Mouse (Mus musculus): ENCODE results near the gene Map3k1. TPM values are rescaled to one million over a fixed set of nuclear protein-coding genes. Genes with fewer than 3 reads are reported as not detected.

The Map3k1 gene
- 13.0 and 16.0 TPM in 2 replicates for polyA plus RNA-seq (2014; fragmentation: Nextera tagmentation; extraction: Ambion mirVana)

GRCm38 (mm10) chr13:111808637-111809465 is at the start of gene Map3k1:
Gene Map3k1 (minus strand): TSS chr13:111808993.
- no peaks in the 10 kb centered on the region for H3K27me3 ChIP-seq (ENCODE audit: control insufficient read depth, insufficient read depth, low read length)
- peak; percentile 79 for DNase-seq (ENCODE audit: low spot score)
- H3K4me1 ChIP-seq (replicated peaks; ENCODE audit: control insufficient read depth, insufficient read depth, low read length): no peaks in the 10 kb centered on the region; the same call in 1 of the 2 replicates
- H3K9ac ChIP-seq (ENCODE audit: low read depth, low read length): peak within 1 kb of the TSS; percentile 89
- peak within 1 kb of the TSS; percentile 91 for H3K4me3 ChIP-seq (ENCODE audit: low read depth, low read length)
- peak within 1 kb of the TSS; percentile 97 for H3K27ac ChIP-seq (ENCODE audit: low read depth, low read length)
- no peaks in the 10 kb centered on the region for H3K9me3 ChIP-seq (ENCODE audit: control insufficient read depth, low read length)
- peak; percentile 80 for ATAC-seq (ENCODE audit: low FRiP score)
- H3K4me2 ChIP-seq (replicated peaks; ENCODE audit: low read depth, low read length): peak within 1 kb of the TSS; percentile 96
- WGBS: under 1% methylated on average over 49 of the region's 136 CpGs
- H3K36me3 ChIP-seq (ENCODE audit: control insufficient read depth, insufficient read depth, low read length): no peaks in the 10 kb centered on the region

DNA sequence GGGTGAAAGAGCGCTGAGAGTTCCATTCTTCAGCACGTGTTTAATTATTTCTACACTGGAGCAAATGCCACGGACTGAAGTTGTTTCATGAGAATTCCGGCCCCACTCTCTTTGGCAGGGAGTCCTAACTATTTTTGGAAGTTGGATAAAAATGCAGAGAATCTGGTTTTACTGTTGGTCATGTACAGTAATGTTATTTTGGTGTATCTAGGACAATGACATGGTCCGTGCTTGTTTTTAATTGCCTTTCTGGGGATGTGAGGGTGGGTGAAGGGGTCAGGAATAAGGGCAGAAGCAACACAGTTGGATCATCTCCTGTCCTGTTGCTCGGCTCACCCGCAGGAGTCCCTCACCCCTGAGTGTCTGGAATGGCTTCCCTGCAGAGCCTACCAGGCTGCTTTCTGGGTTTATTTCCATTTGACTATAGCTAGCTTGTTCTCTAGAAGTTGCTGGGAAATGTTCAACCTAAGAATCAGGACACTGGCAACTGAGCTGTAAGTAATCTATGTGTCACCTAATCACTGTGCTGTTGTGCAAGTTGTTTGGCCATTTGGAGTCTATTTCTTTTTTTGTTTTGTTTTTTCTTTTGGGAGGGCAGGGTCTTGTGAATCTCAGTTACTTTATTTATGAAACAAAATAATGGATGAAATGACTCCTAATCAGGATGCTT is 48.1 kb upstream of the Map3k1 start:
- 79% methylated on average over 7 of the region's 7 CpGs for WGBS
- DNase-seq (ENCODE audit: low spot score): no peak
- H3K27me3 ChIP-seq (ENCODE audit: control insufficient read depth, insufficient read depth, low read length): no peaks in the 10 kb centered on the region
- H3K9me3 ChIP-seq (ENCODE audit: control insufficient read depth, low read length): no peaks in the 10 kb centered on the region
- no peaks in the 10 kb centered on the region for H3K4me1 ChIP-seq (replicated peaks; ENCODE audit: control insufficient read depth, insufficient read depth, low read length)
- no peak overlapping the region for H3K9ac ChIP-seq (ENCODE audit: low read depth, low read length)
- H3K4me2 ChIP-seq (replicated peaks; ENCODE audit: low read depth, low read length): no peak overlapping the region
- no peak overlapping the region for H3K4me3 ChIP-seq (ENCODE audit: low read depth, low read length)
- no peaks in the 10 kb centered on the region for H3K36me3 ChIP-seq (ENCODE audit: control insufficient read depth, insufficient read depth, low read length)
- H3K27ac ChIP-seq (ENCODE audit: low read depth, low read length): no peak overlapping the region
- no peak for ATAC-seq (ENCODE audit: low FRiP score)

- Histone ChIP-seq H3K4me1 (replicated peaks; ENCODE audit: control insufficient read depth, insufficient read depth, low read length) (no peaks in the 10 kb centered on the region), H3K27me3 (ENCODE audit: control insufficient read depth, insufficient read depth, low read length) (no peaks in the 10 kb centered on the region), H3K27ac (ENCODE audit: low read depth, low read length) (no peak overlapping the region), H3K9ac (ENCODE audit: low read depth, low read length) (no peak overlapping the region), H3K36me3 (ENCODE audit: control insufficient read depth, insufficient read depth, low read length) (no peaks in the 10 kb centered on the region), H3K4me2 (replicated peaks; ENCODE audit: low read depth, low read length) (no peak overlapping the region), H3K9me3 (ENCODE audit: control insufficient read depth, low read length) (no peaks in the 10 kb centered on the region), H3K4me3 (ENCODE audit: low read depth, low read length) (no peak overlapping the region)
- ATAC-seq (ENCODE audit: low FRiP score) (no peak), DNase-seq (ENCODE audit: low spot score) (no peak)
- 93% methylated on average over 7 of the region's 7 CpGs for WGBS
These were observed 47.4 kb upstream of the Map3k1 start for GRCm38 (mm10) chr13:111856232-111856631.

DNA sequence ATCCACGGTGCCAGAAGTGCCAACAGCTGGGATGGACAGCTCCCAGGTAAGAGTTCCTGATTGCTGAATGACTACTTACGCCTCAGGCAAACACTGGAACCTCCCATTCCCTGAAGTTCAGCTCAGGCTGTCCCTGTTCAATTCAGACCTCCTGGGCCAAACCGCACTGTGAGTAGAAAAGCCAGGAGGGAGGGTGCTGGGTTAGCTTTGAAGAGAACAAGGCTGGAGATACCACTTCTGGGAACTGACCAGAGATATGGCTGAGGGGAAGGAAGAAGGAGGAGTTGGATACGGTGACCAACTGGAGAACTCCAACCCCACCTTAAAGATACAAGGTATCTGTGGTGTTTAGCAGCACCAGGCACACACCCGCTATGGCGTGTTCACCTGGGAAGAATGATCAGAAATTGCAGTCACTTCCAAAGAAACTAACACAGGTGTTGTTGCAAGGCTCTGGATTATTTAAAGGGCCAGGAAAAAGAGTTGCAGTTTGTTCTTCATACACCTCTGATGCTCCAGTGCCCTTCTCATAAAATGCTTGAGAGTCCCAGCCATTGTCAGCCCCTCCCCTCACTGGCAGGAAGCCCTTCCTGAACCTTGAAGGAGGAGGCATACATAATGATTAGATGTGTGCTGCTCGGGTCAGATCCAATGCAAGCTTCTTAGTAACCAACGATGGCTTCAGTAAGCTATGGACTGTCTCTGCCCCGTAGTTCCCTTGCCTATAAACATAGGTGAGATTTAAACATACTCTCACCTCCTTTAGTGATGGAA is 43.8 kb upstream of the Map3k1 start:
- no peak for DNase-seq (ENCODE audit: low spot score)
- no peak overlapping the region for H3K4me3 ChIP-seq (ENCODE audit: low read depth, low read length)
- WGBS: 90% methylated on average over 9 of the region's 9 CpGs

GRCm38 (mm10) chr13:111850046-111850837 is 41.4 kb upstream of the Map3k1 start:
- no peak for DNase-seq (ENCODE audit: low spot score)
- WGBS: 92% methylated on average over 12 of the region's 12 CpGs
- ATAC-seq (ENCODE audit: low FRiP score): no peak
- no peaks in the 10 kb centered on the region for H3K36me3 ChIP-seq (ENCODE audit: control insufficient read depth, insufficient read depth, low read length)
- no peaks in the 10 kb centered on the region for H3K9me3 ChIP-seq (ENCODE audit: control insufficient read depth, low read length)
- H3K4me2 ChIP-seq (replicated peaks; ENCODE audit: low read depth, low read length): no peak overlapping the region
- no peak overlapping the region for H3K4me3 ChIP-seq (ENCODE audit: low read depth, low read length)
- H3K4me1 ChIP-seq (replicated peaks; ENCODE audit: control insufficient read depth, insufficient read depth, low read length): no peaks in the 10 kb centered on the region
- H3K27ac ChIP-seq (ENCODE audit: low read depth, low read length): no peak overlapping the region
- H3K9ac ChIP-seq (ENCODE audit: low read depth, low read length): no peak overlapping the region
- no peaks in the 10 kb centered on the region for H3K27me3 ChIP-seq (ENCODE audit: control insufficient read depth, insufficient read depth, low read length)

More for the DNA sequence above, 43.8 kb upstream of the Map3k1 start:
- ATAC-seq (ENCODE audit: low FRiP score): no peak
- H3K4me1 ChIP-seq (replicated peaks; ENCODE audit: control insufficient read depth, insufficient read depth, low read length): no peaks in the 10 kb centered on the region
- no peaks in the 10 kb centered on the region for H3K36me3 ChIP-seq (ENCODE audit: control insufficient read depth, insufficient read depth, low read length)
- no peaks in the 10 kb centered on the region for H3K9me3 ChIP-seq (ENCODE audit: control insufficient read depth, low read length)
- H3K9ac ChIP-seq (ENCODE audit: low read depth, low read length): no peak overlapping the region
- H3K27me3 ChIP-seq (ENCODE audit: control insufficient read depth, insufficient read depth, low read length): no peaks in the 10 kb centered on the region
- no peak overlapping the region for H3K4me2 ChIP-seq (replicated peaks; ENCODE audit: low read depth, low read length)
- H3K27ac ChIP-seq (ENCODE audit: low read depth, low read length): no peak overlapping the region

DNA sequence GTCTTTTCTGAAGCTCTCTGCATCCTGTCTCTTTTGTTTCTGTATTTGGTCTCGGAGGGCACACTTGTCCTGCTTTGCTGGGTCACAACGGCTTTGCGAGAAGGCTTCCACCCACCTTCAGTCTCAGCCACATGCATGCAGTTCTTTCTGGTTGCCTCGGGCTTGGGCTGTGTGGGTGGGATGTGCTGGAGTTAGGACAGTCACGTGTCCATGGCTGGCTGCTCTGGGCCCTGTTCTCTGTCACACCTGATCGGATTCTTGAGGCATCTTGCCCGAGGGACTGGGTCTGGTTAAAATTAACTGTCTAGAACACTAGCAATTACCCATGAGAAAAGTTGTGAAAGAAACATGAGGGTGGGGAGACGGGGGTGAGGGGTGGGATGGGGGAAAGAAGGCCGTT is 36.7 kb upstream of the Map3k1 start:
- H3K4me3 ChIP-seq (ENCODE audit: low read depth, low read length): no peak overlapping the region
- no peak overlapping the region for H3K9ac ChIP-seq (ENCODE audit: low read depth, low read length)
- H3K9me3 ChIP-seq (ENCODE audit: control insufficient read depth, low read length): no peaks in the 10 kb centered on the region
- ATAC-seq (ENCODE audit: low FRiP score) (0 out of 2 replicates have a peak, but pooled peaks have one; percentile 59), DNase-seq (ENCODE audit: low spot score) (peak; percentile 4)
- H3K36me3 ChIP-seq (ENCODE audit: control insufficient read depth, insufficient read depth, low read length): no peaks in the 10 kb centered on the region
- no peaks in the 10 kb centered on the region for H3K27me3 ChIP-seq (ENCODE audit: control insufficient read depth, insufficient read depth, low read length)
- H3K4me2 ChIP-seq (replicated peaks; ENCODE audit: low read depth, low read length): no peak overlapping the region
- WGBS: 47% methylated on average over 9 of the region's 9 CpGs
- H3K4me1 ChIP-seq (replicated peaks; ENCODE audit: control insufficient read depth, insufficient read depth, low read length): no peaks in the 10 kb centered on the region
- no peak overlapping the region for H3K27ac ChIP-seq (ENCODE audit: low read depth, low read length)

DNA sequence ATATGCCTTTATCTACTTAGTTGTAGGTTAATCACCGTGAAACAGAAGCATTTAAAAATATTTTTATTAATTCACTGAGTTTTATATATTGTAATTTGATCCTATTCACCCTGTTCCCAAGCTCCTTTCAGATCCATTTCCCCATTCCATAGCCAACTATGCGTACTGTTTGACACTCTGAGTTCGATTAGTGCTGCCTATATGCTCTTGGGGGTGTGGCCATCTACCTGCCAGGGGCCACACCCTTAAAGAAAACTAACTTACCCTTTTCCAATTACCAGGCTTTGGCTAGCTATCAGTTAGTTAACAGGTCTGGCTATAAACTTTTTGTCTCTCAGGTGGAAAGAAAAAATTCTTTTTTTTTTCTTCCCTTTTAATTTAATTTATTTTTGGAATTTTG is 35.5 kb upstream of the Map3k1 start:
- no peak for DNase-seq (ENCODE audit: low spot score)
- no peaks in the 10 kb centered on the region for H3K27me3 ChIP-seq (ENCODE audit: control insufficient read depth, insufficient read depth, low read length)
- H3K4me1 ChIP-seq (replicated peaks; ENCODE audit: control insufficient read depth, insufficient read depth, low read length): no peaks in the 10 kb centered on the region
- ATAC-seq (ENCODE audit: low FRiP score): no peak
- H3K4me2 ChIP-seq (replicated peaks; ENCODE audit: low read depth, low read length): no peak overlapping the region
- H3K4me3 ChIP-seq (ENCODE audit: low read depth, low read length): no peak overlapping the region
- no peaks in the 10 kb centered on the region for H3K9me3 ChIP-seq (ENCODE audit: control insufficient read depth, low read length)
- no peaks in the 10 kb centered on the region for H3K36me3 ChIP-seq (ENCODE audit: control insufficient read depth, insufficient read depth, low read length)
- 91% methylated on average over 3 of the region's 3 CpGs for WGBS
- no peak overlapping the region for H3K9ac ChIP-seq (ENCODE audit: low read depth, low read length)
- no peak overlapping the region for H3K27ac ChIP-seq (ENCODE audit: low read depth, low read length)

DNA sequence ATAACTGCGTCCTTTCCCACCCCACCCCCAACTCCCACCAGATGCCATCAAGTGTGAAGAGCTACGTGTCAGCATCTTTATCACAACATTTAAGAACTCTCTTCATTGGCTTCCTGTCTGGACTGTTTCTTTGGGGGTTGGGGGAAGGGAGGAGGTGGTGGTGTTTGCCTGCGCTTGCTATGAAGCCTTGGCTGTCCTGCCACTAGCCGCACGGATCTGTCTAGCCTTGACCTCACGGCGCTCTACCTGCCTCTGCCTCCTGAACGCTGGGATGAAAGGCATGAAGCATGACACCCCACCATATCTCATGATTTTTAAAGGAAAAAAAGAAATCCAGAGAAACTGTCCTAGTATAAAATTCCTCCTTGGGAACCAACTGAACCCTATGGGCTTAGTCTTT is 27.0 kb upstream of the Map3k1 start:
- Histone ChIP-seq H3K4me1 (replicated peaks; ENCODE audit: control insufficient read depth, insufficient read depth, low read length) (no peaks in the 10 kb centered on the region), H3K4me3 (ENCODE audit: low read depth, low read length) (no peak overlapping the region), H3K9me3 (ENCODE audit: control insufficient read depth, low read length) (no peaks in the 10 kb centered on the region), H3K9ac (ENCODE audit: low read depth, low read length) (no peak overlapping the region), H3K27me3 (ENCODE audit: control insufficient read depth, insufficient read depth, low read length) (no peaks in the 10 kb centered on the region), H3K4me2 (replicated peaks; ENCODE audit: low read depth, low read length) (no peak overlapping the region), H3K36me3 (ENCODE audit: control insufficient read depth, insufficient read depth, low read length) (no peaks in the 10 kb centered on the region), H3K27ac (ENCODE audit: low read depth, low read length) (no peak overlapping the region)
- WGBS: 76% methylated on average over 8 of the region's 8 CpGs
- ATAC-seq (ENCODE audit: low FRiP score) (no peak), DNase-seq (ENCODE audit: low spot score) (no peak)
